Mouse (Mus musculus) layer of hippocampus, postnatal 14 days (tissue): ENCODE measurements around the gene Aars2. TPM values are rescaled to one million over a fixed set of nuclear protein-coding genes. Genes with fewer than 3 reads are reported as not detected.

ENCODE experiments used
- DNase-seq, 2 experiments: peaks; one replicate each; pipeline ENCODE4 v3.0.0; 2021 to 2022; ENCODE audit warnings: low spot score in 2 of 2, mixed read lengths in 1 of 2
- long read RNA-seq, 2 experiments: library from polyadenylated mRNA; stranded (forward); transcript quantifications; one replicate each; pipeline ENCODE4 v2.0.0; 2021
- total RNA-seq, 2 experiments: library from RNA; stranded (reverse); gene quantifications; 2 replicates each; pipeline ENCODE4 v1.2.3; 2021

Gene Aars2
- 10 to 100 TPM; 20.4 to 24.2 TPM for total RNA-seq
- long read RNA-seq, experiment 1, transcript Aars2-201 (22 exons, 3,349 nt): major isoform, 25 of 51 reads
- long read RNA-seq, experiment 1, partial matches to known transcripts: 12 of 51 reads
- long read RNA-seq, experiment 1, other reads (novel, unspliced or antisense): 14 of 51 reads
- long read RNA-seq, experiment 2, transcript Aars2-201 (22 exons, 3,349 nt): major isoform, 19 of 47 reads
- long read RNA-seq, experiment 2, partial matches to known transcripts: 19 of 47 reads
- long read RNA-seq, experiment 2, other reads (novel, unspliced or antisense): 9 of 47 reads

- peak; percentile 93 to 96 for DNase-seq
Measured at GRCm38 (mm10) chr17:45506700-45507189, at the start of gene Aars2. Aars2 (plus strand) TSS chr17:45506841.

- DNase-seq: no peak
Measured at GRCm38 (mm10) chr17:45457487-45457886, 49.2 kb upstream of the Aars2 start.

DNA sequence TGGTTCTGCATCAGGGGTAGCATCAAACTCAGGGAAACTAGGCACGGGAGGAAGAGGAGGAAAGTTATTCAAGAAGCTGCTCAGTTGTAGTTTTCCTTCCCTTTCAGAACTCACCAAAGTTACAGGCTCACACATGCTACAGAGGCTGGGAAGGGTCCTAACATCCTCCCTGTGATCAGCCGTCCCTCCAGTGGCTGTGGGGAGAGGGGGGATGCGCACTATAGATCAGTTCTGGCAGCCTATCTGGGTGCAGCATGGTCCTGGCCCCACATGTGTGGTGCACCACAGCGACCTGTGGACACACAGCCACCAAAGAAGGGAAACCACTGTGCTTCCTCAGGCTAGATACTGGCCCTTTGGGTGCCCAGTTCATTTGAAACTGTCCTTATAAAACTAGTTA lies 48.1 kb upstream of the Aars2 start:
- no peak for DNase-seq

GRCm38 (mm10) chr17:45459062-45459461 lies 47.6 kb upstream of the Aars2 start:
- DNase-seq: no peak

DNA sequence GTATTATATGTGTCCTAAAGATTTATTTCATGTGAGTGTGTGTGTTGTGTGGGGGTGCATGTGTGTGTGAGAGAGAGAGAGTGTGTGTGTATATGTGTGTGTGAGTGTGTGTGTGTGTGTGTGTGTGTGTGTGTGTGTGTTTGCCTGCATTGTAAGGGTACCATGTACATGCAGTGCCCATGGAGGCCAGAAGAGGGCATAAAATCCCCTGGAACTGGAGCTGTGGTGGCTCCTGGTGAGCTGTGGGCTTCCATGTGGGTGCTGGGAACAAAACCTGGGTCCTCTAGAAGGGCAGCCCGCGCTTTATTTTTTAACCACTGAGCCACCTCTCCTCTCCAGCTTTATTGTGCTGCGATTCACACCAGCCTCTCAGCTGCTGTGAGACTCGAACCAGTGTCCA lies 44.1 kb upstream of the Aars2 start:
- no peak for DNase-seq

GRCm38 (mm10) chr17:45464255-45464654 lies 42.4 kb upstream of the Aars2 start:
- DNase-seq: no peak

DNA sequence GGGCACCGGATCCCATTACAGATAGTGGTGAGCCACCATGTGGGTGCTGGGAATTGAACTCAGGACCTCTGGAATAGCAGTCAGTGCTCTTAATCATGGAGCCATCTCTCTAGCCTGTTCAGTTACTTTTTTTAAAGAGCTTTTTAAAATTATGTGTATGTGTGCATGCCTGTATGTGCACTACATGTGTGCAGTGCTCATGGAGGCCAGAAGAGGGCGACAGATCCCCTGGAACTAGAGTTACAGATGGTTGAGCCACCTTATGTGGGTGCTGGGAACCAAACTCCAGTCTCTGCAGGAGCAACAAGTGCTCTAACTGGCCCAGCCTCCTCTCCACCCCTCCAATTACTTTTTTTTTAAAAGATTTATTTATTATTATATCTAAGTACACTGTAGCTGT lies 39.9 kb upstream of the Aars2 start:
- DNase-seq: no peak

GRCm38 (mm10) chr17:45468302-45468701 lies 38.3 kb upstream of the Aars2 start:
- DNase-seq: no peak

GRCm38 (mm10) chr17:45470726-45471125 lies 35.9 kb upstream of the Aars2 start:
- no peak for DNase-seq

GRCm38 (mm10) chr17:45473667-45474066 lies 33.0 kb upstream of the Aars2 start:
- no peak for DNase-seq

DNA sequence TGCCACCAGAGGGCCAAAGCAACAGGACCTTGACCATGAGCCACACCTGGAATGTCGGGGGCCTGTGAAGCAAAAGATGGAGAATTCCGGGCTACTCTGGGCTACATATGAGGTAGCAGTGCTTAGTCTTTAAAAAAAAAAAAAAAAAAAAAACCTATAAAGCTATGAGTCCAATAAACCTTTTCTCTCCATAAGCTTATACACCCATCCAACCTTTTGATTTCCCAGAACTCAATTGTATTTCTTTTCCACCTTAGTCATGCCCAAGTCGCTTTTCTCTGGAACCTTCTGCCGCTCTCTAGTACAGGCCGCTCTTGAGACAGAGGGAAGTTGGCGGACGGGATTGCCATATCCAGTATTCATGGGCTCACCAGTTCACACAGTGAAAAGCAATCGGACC lies 32.5 kb upstream of the Aars2 start:
- DNase-seq: no peak

GRCm38 (mm10) chr17:45474669-45475465 lies 31.8 kb upstream of the Aars2 start, which contains the start of gene Spats1:
Spats1 (minus strand) TSS chr17:45475415.
- peak; percentile 87 to 89 for DNase-seq

DNA sequence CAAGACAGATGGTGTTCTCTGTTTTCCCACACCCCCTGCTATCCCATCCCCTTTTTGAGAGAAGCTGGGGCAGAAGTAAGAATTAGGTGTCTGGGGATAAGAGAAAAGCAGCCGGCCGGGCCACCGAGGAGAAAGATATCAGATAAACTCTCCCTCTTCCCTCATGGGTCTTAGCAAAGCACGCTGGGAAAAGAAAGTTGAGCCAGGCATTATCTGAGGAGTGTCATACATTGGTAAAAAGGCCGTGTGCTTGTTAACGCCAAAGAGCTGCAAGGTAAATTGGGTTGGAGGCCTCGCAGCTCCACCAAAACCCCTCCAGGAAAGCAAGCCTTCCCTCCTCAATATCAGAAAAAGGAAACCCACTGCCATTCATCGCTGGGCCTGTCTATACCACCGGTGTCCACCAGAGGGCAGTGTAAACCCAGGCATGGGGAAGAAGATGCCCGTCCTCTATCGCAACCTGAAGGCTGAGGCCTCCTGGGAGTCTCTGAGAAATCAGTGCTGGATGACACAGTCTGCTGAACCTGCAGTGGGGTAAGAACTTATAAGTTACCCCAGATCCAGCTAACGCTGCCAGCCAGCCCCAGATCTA lies 28.3 kb upstream of the Aars2 start:
- DNase-seq: peak; percentile 87 to 90

DNA sequence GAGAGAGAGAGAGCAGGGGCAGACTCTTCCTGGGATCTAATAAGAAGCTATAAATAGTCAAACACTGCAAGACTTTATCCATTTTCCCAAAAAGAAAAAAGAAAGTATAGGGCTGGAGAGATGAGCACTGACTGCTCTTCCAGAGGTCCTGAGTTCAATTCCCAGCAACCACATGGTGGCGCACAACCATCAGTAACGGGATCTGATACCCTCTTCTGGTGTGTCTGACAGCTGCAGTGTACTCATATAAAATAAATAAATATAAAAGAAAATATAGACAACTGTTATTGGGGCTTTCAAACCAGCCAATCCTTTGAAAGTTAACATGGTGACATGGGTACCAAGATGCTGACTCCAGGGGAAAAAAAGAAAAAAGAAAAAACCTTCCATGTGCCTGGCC lies 26.2 kb upstream of the Aars2 start:
- no peak for DNase-seq

GRCm38 (mm10) chr17:45485581-45485980 lies 21.1 kb upstream of the Aars2 start:
- DNase-seq: peak in 1 of 2 experiments; percentile 57

DNA sequence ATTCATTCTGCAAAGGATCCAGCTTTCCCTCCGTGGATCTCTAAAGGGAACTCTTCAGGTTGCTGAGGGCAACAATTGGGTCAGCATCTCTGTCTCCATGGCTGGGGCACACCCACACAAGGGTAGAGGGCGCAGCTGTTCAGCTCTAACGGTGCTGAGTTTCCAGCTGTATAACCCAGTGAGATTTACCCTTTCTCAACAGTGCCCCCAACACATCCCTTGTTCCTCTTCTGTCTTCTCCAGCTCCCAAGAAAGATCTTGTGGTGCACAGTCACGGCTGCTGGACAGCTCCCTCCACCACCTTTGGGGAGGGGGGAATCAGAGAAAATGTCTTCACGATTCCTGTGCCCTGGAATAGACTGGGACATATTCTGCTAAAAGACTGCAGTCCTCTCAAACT lies 19.4 kb upstream of the Aars2 start:
- DNase-seq: no peak

DNA sequence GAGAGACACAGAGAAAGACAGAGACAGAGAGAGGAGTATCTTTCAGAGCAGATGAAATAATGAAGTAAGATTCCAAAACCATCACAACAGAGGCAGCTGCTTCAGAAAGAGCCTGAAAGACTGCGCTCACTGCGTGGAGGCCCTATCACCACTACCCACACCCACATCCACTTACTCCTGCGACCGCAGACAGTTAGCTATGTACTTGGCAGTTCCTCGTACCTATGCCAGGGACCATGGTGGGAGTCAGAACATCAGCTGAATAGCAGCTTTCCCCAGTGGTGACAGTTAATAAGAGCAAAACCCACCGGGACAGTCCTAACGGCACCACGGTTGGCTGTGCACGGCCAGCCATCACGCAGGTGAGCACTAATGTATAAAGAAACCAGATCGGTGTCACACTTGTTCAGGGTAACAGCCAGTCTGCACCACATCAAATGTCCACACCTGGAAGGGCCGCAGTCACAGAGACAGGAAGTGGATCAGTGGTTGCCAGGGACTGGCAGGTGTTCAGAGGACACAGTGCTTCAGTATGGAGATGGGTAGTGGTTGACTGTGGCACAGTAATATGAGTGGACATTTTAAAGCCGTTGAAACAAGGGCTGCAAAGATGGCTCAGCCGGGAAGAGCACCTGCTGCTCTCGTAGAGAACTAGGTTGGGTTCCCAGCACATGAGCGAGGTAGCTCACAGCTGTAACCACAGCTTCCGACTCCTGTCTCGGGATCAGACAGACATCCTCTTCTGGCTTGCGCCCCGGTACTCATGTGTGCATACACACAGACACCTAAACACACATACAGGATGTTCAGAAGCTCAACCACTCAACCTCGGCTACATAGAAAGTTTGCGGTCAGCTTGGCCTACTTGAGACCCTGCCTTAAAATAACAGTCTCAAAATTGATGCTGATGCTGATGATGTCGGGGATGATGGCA lies 18.1 kb upstream of the Aars2 start:
- no peak for DNase-seq

DNA sequence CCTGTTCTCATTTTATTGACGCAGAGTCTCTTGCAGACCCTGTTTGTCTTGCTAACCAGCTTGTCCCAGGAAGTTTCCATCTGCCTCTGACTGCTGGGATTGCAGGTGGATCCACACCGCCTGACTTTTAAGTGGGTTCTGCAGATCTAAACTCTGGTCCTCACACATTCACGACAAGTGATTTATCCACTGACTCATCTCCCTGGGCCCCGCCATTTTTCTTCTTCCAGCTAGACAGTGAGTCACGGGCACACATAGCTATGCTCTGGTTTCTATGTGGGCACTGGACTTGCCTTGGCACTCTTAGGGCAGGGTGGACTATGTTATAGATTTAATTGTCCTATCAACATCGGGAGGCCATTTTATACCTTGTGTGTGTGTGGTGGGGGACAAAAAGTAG lies 16.9 kb upstream of the Aars2 start:
- DNase-seq: no peak

- no peak for DNase-seq
Measured at GRCm38 (mm10) chr17:45490532-45491154, 16.0 kb upstream of the Aars2 start.

DNA sequence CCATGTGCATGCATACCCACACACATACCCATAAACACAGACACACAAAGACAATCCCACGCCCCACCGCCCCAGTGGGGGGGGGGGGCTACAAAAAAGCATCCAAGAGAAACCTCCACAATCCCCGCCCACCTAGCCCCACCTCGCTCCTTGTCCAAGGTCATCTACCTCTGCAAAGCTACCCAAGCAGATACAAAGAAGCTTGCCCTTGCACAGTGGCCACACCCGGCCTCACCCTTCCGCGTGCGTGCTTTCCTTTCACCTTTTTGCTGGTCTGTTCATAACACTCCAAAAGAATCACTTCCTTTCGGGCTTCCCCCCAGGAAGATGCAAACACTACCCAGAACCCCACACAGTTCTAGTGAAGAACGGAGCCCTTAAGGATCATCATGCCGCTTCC lies 11.2 kb upstream of the Aars2 start:
- DNase-seq: no peak
